Mouse (Mus musculus) ZHBTc4 (cell line): ENCODE data around the gene Gm42688.
A peak's percentile ranks its signal among the peaks of the same experiment; 100 is the strongest.

Source experiments
- DNase-seq: peaks from one replicate; pipeline ENCODE4 v3.0.0-alpha.2; 2011; ENCODE audit warnings: low read depth, low spot score

The Gm42688 gene

GRCm38 (mm10) chr6:83138056-83138455 is 36.6 kb downstream of the Gm42688 start:
- no peak for DNase-seq

DNA sequence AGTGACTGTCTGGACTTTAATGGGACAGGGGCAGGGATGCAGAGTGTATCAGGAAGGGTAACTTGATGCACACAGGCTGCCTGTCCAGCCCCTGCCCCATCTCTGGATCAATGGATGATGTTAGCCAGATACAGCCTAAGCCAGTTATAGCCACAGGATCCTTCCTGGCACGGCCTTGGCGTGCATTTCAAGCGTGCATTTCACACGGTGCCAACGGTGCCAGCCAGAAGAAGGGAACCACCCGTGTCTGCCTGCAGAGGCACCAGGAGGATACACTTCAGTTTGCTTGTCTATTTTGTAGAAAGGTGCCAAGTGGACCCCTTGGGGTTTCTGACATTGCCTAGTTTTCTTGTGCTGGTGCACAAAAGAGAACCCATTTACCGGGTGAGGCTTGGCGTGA is 38.6 kb downstream of the Gm42688 start:
- DNase-seq = no peak

DNA sequence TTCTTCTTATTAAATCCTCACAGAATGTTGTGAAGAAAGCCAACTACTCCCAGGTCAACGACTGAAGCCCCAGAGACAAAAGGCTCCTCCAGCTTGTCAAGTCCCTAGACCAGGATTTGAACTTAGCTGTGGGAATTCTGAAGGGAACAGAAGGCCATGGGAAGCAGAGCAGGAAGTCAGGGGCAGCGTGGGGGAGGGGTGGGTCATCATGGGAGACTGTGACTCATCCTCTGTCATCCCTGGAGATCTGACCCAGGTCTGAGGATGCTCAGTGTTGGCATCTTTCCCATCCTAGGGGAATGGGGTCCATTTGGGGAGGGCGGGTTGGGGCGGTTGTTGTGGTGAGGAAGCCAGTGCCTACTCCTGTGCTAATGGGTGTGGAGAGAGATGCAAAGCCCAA is 40.2 kb downstream of the Gm42688 start:
- DNase-seq = no peak

DNA sequence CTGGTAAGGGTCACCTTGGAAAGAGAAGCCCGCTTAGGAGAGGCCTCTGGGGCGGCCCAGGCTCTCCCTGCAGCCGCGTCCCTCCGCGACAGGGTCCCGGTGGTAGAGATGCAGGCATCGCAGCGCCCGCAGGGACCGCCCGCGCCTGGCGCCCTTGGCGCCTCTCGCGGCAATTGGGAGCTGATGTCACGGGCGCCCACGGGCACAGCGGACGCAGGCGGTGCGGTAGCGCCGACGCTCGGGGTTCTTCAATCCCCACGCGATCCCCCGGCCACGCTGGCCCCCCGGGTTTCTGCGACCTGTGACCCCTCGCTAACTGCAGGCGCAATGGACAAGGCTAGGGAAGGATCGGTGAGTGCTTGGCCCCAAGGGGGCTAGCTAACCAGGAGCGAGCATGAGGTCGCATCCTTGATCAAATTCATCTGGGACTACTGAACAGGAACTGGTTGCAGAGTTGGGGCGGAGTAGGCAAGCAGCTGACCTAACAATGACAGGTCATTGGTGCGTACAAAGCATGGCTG is 40.9 kb downstream of the Gm42688 start:
- peak; percentile 62 for DNase-seq

DNA sequence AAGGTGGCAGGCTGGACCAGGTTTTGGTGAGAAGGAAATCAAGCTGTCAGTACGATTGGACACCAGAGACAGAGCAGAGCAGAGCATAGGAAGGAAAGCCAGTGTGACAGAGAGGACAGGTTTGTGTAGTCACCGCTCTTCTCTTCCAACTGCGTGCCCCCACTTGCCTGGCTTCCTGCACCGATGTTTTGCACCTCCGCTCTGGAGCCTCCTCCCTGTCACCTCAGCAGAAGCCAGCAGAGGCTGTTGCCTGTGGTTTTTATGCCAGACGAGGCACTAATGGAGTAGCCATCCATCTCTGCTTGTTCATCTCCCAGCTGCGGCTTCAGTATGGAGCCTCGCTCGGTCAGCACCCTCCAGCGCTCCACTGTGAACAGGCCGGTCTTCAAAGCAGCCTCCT is 41.5 kb downstream of the Gm42688 start:
- DNase-seq = no peak

GRCm38 (mm10) chr6:83145209-83145608 is 43.8 kb downstream of the Gm42688 start:
- DNase-seq = no peak

GRCm38 (mm10) chr6:83145805-83146204 is 44.4 kb downstream of the Gm42688 start:
- peak; percentile 33 for DNase-seq

GRCm38 (mm10) chr6:83147280-83147679 is 45.9 kb downstream of the Gm42688 start:
- DNase-seq = no peak

- DNase-seq = peak; percentile 60
Observed at GRCm38 (mm10) chr6:83151721-83152120, 50.3 kb downstream of the Gm42688 start.

DNA sequence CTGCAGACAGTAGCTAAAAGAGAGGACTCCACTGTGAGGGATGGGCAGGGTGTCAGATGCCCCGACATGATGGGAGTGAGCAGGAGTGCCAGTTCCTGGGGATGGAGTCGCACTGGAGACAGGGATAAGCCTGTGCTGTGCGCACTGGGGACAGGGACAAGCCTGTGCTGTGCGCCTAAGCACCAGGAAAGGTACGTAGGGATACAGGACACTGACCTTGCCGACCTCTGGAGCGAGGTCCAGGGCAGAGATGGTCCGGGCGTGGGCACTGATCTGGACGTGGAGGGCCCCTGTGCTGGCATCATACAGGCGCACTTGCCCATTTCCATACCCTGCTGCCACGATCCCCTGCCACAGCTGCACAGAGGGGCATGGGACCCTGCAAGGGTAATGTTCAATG is 51.6 kb downstream of the Gm42688 start:
- DNase-seq = no peak

- DNase-seq = no peak
Observed at GRCm38 (mm10) chr6:83153485-83153884, 52.1 kb downstream of the Gm42688 start.

GRCm38 (mm10) chr6:83155552-83156238 is 54.3 kb downstream of the Gm42688 start:
- no peak for DNase-seq

GRCm38 (mm10) chr6:83156259-83156684 is 54.9 kb downstream of the Gm42688 start, which contains the start of the genes Wdr54 and 1700003E16Rik:
Gene Wdr54 (minus strand): TSS chr6:83156397.
Gene 1700003E16Rik (plus strand): TSS chr6:83156404.
- peak; percentile 89 for DNase-seq

GRCm38 (mm10) chr6:83159456-83159855 is 58.0 kb downstream of the Gm42688 start:
- DNase-seq = peak; percentile 73
